ENCODE assay signal across 8 mouse cellular contexts in genomic region chr8:45410146-45410880, GRCm38 (mm10). TPM values are rescaled to one million over a fixed set of nuclear protein-coding genes. Genes with fewer than 3 reads are reported as not detected.
A peak's percentile ranks its signal among the peaks of the same experiment; 100 is the strongest.
DNase-seq lines count a peak whose midpoint lies in the region; ATAC-seq and TF ChIP-seq lines count a peak whose summit lies in the region.

No protein-coding gene starts in this region.

- H3K36me3 ChIP-seq in ES-E14 (ENCODE audit: control insufficient read depth, insufficient read depth, low read length, poor library complexity, severe bottlenecking): no peaks in the 10 kb centered on the region
- no peaks in the 10 kb centered on the region for H3K36me3 ChIP-seq in hindbrain, embryonic 11.5 days (ENCODE audit: control insufficient read depth, insufficient read depth, low read length)

- H3K9me3 ChIP-seq in ES-E14 (ENCODE audit: control insufficient read depth, insufficient read depth, low read depth, low read length): no peaks in the 10 kb centered on the region
- H3K9me3 ChIP-seq in hindbrain, embryonic 11.5 days (ENCODE audit: control insufficient read depth, low read length): no peaks in the 10 kb centered on the region

- H3K4me3 ChIP-seq in ES-E14 (ENCODE audit: insufficient read depth in 1 of 2, low read depth in 1 of 2, low read length in 2 of 2, poor library complexity in 1 of 2, severe bottlenecking in 1 of 2): peak overlapping the region in 1 of 2 experiments; percentile 55; a peak in 2 of 4 replicates
- peak overlapping the region; percentile 23 for H3K4me3 ChIP-seq in hindbrain, embryonic 11.5 days (ENCODE audit: low read depth, low read length)

- no peaks in the 10 kb centered on the region for H3K27me3 ChIP-seq in hindbrain, embryonic 11.5 days (ENCODE audit: control insufficient read depth, insufficient read depth, low read length)

- peak; percentile 68 for DNase-seq in ES-E14 (ENCODE audit: low read depth, low spot score)
- DNase-seq in cerebellum, adult 18-20 months: peak; percentile 25 to 29
- peak; percentile 70 for DNase-seq in hindbrain, embryonic 11.5 days (ENCODE audit: low spot score)
- DNase-seq in layer of hippocampus, adult 9-10 months (ENCODE audit: low spot score): peak; percentile 16
- peak; percentile 85 for DNase-seq in lung, postnatal 10 days
- peak; percentile 71 for DNase-seq in ovary, postnatal 36 days (ENCODE audit: low spot score)
- peak; percentile 10 for DNase-seq in urinary bladder, postnatal 10 days (ENCODE audit: low spot score)

- in situ Hi-C loops in ES-E14 (cut with MboI; ENCODE audit: low sequenced_read_pairs in 2 of 2, unreplicated experiment in 2 of 2): no loop called here

- H3K27ac ChIP-seq in ES-E14 (ENCODE audit: insufficient read depth, low read depth, low read length, poor library complexity, severe bottlenecking): no peak overlapping the region
- no peak overlapping the region for H3K27ac ChIP-seq in hindbrain, embryonic 11.5 days (ENCODE audit: low read depth, low read length)

- 14% methylated on average over 18 of the region's 18 CpGs for WGBS in hindbrain, embryonic 11.5 days

- peak overlapping the region; percentile 51 for H3K4me2 ChIP-seq in hindbrain, embryonic 11.5 days (replicated peaks; ENCODE audit: low read depth, low read length)

- H3K9ac ChIP-seq in ES-E14 (ENCODE audit: insufficient read depth, low read depth, low read length, poor library complexity, severe bottlenecking): no peak overlapping the region; the same call in 1 of the 2 replicates
- peak overlapping the region; percentile 24 for H3K9ac ChIP-seq in hindbrain, embryonic 11.5 days (ENCODE audit: low read depth, low read length)

- peaks cover 0 to 4% of the 10 kb centered on the region in 2 experiments; a peak in 1 of 4 replicates for H3K4me1 ChIP-seq in ES-E14 (ENCODE audit: control insufficient read depth in 2 of 2, insufficient read depth in 2 of 2, low read length in 2 of 2, poor library complexity in 1 of 2)
- no peaks in the 10 kb centered on the region for H3K4me1 ChIP-seq in hindbrain, embryonic 11.5 days (replicated peaks; ENCODE audit: control insufficient read depth, insufficient read depth, low read length)

- peak; percentile 83 for ATAC-seq in frontal cortex, adult (ENCODE audit: low TSS enrichment)
- peak; percentile 89 for ATAC-seq in hindbrain, embryonic 11.5 days (ENCODE audit: low FRiP score)

TF ChIP-seq in ES-E14, 5 proteins besides CTCF, POLR2A, EP300 and RAD21:
- TF ChIP-seq MAFK (IDR thresholded peaks at IDR 0.05; ENCODE audit: insufficient read depth, low read depth, low read length): no peak
- TF ChIP-seq HCFC1 (IDR thresholded peaks at IDR 0.05; ENCODE audit: borderline replicate concordance, insufficient read depth, low read length): no peak
- TF ChIP-seq CHD2 (IDR thresholded peaks at IDR 0.05; ENCODE audit: low read depth, low read length): no peak
- TF ChIP-seq ZC3H11A (IDR thresholded peaks at IDR 0.05; ENCODE audit: borderline replicate concordance, low read depth, low read length): no peak
- no peak for TF ChIP-seq ZNF384 (IDR thresholded peaks at IDR 0.05; ENCODE audit: low read depth, low read length)

RNA-seq across cellular contexts. Expression of gene Tlr3, which starts 0.6 kb away (rescaled TPM):
- 0.58 and 0.74 TPM in 2 replicates for total RNA-seq in ES-E14 (2012; rRNA removed)
- polyA plus RNA-seq in hindbrain, embryonic 11.5 days (2014; fragmentation: Nextera tagmentation; extraction: Ambion mirVana): 1.1 and 1.8 TPM in 2 replicates

RNA-seq across cellular contexts. Expression of gene Fam149a, which starts 28.2 kb away (rescaled TPM):
- 0.63 and 1.7 TPM in 2 replicates for total RNA-seq in ES-E14 (2012; rRNA removed)
- polyA plus RNA-seq in hindbrain, embryonic 11.5 days (2014; fragmentation: Nextera tagmentation; extraction: Ambion mirVana): 9.6 and 10.5 TPM in 2 replicates

Comparison
In these comparisons a context has a peak if more than half of its experiments do, and no peak if none do; other contexts are left out.
1. DNase-seq: peak in every context shown above with its lines; median percentile 85 in lung, postnatal 10 days; 71 in ovary, postnatal 36 days; 70 in hindbrain, embryonic 11.5 days; 68 in ES-E14; 27 in cerebellum, adult 18-20 months; 16 in layer of hippocampus, adult 9-10 months; 10 in urinary bladder, postnatal 10 days.